Mouse (Mus musculus) activated CD4-positive, CD25-positive, alpha-beta regulatory T cell, adult 4 months (primary cell): ENCODE measurements around the gene Gimap8. TPM values are rescaled to one million over a fixed set of nuclear protein-coding genes. Genes with fewer than 3 reads are reported as not detected.
"Not testable (repeated sequence)": the region's sequence is repeated elsewhere in the genome, so short reads cannot be mapped to it uniquely, and the experiment has no call there.

Experiments
- ATAC-seq: one replicate; pipeline ENCODE4 v1.8.0; 2017
- polyA plus RNA-seq, 2 experiments: library from polyadenylated mRNA; unstranded; fragments of 100-300 nt; shearing (Covaris generic); gene quantifications; one replicate each; pipeline ENCODE4 v1.2.1; 2017

Gimap8 gene
- polyA plus RNA-seq, 2 experiments from 2014 or later, result 97.4 to 135 TPM

DNA sequence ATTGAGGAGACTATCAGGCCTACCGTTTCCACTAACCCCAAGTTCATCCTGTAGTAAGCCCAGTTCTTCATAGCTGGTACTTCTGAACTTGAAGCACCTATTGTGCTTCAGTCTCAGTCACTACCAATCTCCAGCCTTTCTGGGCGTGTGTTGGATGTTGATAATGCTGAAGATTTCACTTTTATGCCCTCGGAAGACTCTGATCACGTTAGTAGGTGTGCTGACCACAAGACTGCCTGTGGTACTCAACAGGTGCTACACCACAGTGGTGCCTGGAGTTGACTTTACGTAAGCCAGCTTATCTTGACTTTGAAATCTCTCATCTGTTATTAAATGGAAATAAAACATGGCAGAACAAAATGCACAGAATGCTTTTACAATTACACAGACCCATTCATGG, 33.4 kb downstream of the Gimap8 start:
- ATAC-seq, result peak; percentile 48

GRCm38 (mm10) chr6:48681472-48682090, 34.5 kb downstream of the Gimap8 start:
- peak; percentile 50 for ATAC-seq

GRCm38 (mm10) chr6:48682271-48682670, 35.2 kb downstream of the Gimap8 start:
- ATAC-seq, result no peak

DNA sequence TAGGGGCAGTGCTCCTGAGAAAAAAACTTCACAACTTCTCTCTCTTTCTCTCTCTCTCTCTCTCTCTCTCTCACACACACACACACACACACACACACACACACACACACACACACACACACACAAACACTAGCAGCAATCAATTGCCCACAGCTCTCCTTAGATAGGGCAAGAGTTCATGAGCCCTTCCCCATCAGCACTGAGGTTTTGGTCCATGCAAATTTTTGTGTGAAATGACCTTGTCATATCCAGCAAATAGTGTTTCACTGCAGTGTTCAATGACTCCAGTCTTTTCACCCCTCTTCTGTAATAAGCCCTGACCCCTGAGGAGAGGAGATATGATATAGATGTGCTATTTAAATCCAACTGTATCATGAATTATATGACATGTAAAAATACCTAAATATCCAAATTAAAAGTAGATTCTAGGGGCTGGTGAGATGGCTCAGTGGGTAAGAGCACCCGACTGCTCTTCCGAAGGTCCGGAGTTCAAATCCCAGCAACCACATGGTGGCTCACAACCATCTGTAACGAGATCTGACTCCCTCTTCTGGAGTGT, 36.3 kb downstream of the Gimap8 start:
- not testable (repeated sequence) for ATAC-seq

- ATAC-seq, result no peak
These were observed 37.3 kb downstream of the Gimap8 start, which contains the start of gene Gimap4 for GRCm38 (mm10) chr6:48684319-48684718. Gene Gimap4, plus strand, starts transcription at chr6:48684549.

DNA sequence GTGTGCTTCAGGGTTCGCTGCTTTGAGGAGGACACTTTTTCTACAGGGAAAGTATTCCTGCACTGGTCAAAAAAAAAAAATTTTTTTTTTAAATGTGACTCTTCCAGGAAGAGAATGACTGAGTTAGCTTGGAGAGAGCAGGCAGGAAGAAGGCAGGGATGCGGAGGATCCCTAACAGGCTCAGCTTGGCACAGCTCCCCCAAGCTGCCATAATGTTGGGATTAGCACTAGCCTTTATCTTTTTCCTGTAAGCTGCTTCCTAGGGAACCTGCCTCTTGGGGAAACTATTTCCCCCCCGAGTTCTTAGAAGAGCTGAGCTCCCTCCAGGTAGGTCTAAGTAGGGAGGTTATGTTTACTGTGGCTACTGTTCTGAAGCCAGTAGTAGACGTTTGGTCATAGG, 37.8 kb downstream of the Gimap8 start:
- no peak for ATAC-seq

GRCm38 (mm10) chr6:48685251-48685650, 38.2 kb downstream of the Gimap8 start:
- no peak for ATAC-seq

DNA sequence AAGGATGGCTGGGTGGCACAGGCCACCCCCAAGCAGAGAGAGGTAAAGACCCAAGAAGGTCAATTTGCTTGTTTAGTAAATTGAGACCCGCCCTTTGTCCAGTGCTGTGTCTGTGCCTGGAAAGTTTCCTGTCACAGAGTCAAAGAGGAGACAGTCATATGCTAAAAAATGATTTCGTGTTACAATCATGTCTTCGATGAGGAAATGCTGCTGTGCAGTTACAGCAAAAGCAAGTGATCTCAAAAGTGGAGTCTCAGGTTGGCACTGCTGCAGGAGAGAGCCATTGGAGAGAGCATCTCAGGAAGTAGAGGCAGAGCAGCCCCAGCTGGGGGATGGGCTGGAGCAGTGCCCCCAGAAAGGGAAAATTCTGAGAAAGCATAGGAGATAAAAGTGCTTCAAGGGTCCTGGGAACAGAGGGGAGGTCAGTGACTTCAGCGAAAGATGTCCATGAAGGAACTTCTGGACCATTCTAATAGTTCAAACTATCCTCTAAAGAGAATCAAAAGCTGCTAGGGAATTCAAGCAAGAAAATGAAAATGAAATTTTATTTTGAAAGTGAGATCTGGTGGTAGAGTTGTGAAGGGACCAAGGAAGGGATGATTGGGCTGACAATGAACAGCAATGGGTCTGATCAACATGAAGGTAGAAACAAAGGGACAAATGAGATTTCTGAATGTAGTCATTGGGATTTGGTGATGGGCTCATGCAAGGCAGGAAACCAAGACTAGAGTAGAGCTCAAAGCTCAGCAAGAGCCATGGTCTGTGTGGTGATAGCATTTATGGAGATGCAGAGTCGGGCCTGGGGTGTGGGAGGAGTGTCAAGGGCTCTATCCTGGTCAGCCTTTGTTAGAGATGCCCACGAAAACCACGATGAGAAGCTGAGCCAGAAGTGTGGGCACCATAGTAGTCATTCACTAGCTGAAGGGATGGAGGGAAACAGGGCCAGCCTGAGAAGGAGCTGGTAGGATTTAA, 38.9 kb downstream of the Gimap8 start:
- ATAC-seq, result no peak

DNA sequence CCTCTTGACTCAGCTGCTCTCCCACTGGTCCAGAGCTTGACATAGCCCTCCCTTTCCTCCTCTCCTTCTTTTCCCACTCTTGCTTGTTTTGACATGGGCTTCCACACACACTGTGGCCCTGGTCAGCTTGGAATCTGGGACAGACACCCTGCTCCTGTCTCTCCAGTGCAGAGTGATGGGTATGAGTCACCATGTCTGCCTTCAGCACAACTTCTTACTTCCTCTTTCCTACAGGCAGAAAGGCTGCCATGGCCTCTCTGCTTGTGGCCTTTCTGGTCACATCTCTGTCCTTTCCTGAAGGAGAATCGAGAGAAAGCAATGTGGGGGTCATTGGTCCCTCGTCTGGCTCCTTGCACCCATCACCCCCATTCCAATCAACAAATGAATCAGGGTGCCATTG, 40.0 kb downstream of the Gimap8 start:
- no peak for ATAC-seq

DNA sequence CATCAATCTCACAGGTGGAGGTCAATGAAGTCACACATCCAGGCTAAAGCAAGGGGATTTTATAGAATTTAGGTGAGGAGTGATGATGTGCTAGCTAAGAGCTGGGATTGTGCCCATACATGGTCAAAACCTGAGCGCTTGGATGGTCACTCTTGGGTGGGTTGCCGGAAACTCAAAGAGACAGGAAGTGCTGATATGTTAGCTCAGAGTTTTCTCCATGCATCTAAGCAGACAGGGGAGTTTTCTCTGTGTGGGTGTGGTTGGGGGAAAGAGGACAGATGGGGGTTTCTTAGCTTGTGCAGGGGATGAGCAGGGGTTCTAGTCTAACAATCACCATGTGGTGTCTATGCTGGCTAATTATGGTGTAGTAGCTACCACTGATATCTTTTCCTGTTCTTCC, 42.3 kb downstream of the Gimap8 start:
- peak; percentile 57 for ATAC-seq

DNA sequence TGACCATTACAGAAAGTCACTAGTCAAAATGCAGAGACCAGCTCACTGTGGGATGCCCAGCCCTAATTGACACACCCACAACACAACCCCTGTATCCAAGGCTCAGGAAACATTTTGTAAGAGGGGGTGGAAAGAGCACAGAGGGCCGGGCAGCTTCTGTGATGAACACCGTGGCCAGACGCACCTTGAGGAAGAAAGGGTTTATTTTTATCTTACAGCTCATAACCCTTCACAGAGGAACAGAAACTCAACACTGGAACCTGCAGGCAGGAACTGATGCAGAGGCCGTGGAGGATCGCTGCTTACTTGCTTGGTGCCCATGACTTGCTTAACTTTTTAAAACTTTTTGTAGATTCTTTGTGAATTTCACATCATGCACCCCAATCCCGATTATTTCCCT, 45.9 kb downstream of the Gimap8 start:
- ATAC-seq, result no peak

GRCm38 (mm10) chr6:48696830-48697554, 50.0 kb downstream of the Gimap8 start:
- peak; percentile 21 for ATAC-seq

DNA sequence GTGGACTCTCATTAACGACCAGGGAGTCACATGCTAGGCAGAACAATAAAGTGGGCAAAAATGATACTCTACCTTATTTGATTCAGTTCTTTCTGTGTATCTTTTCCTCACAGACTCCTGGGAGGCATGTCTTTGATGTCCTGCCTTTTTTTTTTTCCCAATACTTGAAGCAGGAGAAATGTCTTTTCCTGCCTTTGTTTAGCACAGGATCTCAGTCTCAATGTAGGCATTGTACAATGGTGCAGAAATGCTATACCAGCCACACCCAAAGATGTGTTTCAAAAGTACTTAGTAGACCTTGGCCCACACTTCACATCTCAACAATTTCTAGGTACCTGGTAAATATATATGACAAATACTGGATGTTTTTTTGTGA, 50.5 kb downstream of the Gimap8 start:
- ATAC-seq, result no peak

- ATAC-seq, result no peak
These were observed 51.2 kb downstream of the Gimap8 start for GRCm38 (mm10) chr6:48698066-48698856.

DNA sequence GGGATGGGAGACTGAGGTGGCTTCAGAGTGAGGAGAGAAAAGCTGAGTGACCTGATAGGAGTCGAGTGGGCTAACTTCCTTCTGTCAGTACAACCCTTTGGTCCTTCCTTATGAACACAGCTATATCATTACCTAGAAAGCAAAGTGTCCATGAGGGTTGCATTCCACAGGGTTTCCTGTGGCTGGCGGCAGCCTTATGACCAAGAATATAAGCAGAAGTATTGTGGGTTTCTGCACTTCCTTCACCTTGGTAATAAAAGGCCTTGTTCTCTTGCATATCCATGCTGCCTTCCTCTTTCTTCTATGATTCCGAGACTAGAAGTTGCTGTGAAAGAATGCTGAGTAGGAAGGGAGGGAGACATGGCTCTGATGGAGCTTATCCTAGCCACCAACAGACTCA, 51.9 kb downstream of the Gimap8 start:
- ATAC-seq, result no peak

DNA sequence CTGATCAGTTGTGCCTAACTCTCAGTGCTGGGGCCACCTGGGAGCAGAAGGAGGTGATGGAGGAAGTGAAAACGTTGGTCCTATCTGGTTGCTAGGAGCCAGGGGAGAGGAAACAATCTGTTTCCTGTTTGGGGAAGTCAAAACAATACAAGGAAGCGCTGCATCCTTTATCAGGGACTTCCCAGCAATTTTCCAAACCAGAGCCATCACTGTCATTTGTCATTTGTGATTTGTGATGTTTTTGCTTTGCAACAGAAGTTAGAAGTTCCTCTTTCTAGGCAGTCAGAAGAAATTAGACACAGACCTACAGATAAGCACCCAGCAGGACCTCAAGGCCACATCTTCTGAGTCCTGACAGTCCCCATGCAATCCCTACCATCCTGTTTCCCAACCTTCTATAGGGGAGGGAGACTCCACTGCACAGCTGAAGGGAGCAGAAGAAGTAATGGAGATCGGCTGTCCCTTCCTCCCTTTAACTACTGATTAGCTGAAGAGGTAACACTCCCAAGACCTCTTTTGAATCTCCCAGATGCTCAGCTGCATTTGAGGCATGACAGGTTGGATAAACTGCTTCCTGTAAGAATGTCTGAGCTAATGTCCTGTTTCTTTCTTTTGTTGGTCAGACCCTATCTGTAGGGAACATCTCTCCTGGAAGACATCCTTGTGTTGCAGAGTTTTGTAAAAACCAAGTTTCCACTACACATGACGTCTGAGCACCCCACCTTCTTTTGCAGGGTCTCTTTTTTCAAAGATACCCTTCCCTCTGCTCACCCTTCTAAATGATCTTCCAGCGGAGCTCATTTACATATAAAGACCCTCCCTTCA, 53.4 kb downstream of the Gimap8 start:
- peak; percentile 52 for ATAC-seq

DNA sequence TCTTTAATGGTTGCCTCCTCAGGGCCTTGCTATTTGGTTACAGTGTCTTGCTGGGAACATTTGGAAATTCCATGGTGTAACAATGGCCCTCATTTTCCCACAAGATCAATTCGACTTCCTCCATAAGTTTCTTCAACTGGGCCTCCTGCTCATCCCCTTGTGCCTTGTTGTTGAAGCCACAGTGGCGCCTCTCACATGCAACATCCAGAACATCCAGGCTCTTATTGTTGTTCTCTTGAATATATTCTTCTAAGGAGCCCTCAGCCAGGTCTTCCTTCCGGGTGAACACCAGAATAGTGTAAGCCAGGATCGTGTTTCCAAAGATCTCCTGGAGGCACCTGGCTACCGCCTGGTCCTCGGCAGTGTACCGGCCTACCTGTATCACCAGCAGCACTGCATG, 55.1 kb downstream of the Gimap8 start:
- ATAC-seq, result no peak

DNA sequence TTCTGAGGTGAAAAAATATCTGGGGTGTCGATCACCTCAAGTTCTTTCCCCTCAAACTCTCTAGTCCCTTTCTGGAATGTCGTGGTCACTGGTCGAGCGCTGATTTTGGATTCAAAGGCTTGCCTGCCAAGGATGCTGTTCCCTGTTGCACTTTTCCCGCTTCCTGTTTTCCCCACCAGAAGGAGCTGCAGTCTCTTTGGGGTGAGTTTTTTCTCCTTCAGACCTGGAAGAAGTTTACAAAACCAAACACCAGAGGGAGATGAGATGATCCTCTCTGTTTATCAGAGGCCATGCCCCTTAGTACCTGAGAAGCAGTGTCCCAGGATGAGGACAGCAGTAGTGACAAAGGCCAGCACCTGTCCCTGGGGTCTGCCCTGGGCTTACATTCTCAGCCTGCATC, 55.6 kb downstream of the Gimap8 start:
- no peak for ATAC-seq

- no peak for ATAC-seq
These were observed 57.1 kb downstream of the Gimap8 start for GRCm38 (mm10) chr6:48704146-48704545.

GRCm38 (mm10) chr6:48706130-48706529, 59.1 kb downstream of the Gimap8 start:
- ATAC-seq, result peak; percentile 18
